Mouse (Mus musculus) lung, postnatal 0 days (tissue): Measurements from ENCODE around the gene Steap2.

Experiments used
- CTCF ChIP-seq: IDR thresholded peaks from 2 replicates; pipeline ENCODE4 v1.5.1; 2016; ENCODE audit warnings: antibody characterized with exemption, mild to moderate bottlenecking
- EP300 ChIP-seq: IDR thresholded peaks from 2 replicates; pipeline ENCODE4 v1.6.1; 2016; ENCODE audit warnings: antibody characterized with exemption, mild to moderate bottlenecking, control low read depth

- TF ChIP-seq CTCF: no peak
- no peak for TF ChIP-seq EP300
Measured at GRCm38 (mm10) chr5:5722217-5722616, 27.8 kb upstream of the Steap2 start.
